Mouse (Mus musculus) forebrain, postnatal 0 days (tissue): ENCODE results near the gene Cyp27a1. TPM values are rescaled to one million over a fixed set of nuclear protein-coding genes. Genes with fewer than 3 reads are reported as not detected.

Experiments
- ATAC-seq: fragments of 200-750 bp; cut with Nextera tagmentation; 2 replicates; pipeline ENCODE4 v1.8.0; 2017; ENCODE audit warnings: mild to moderate bottlenecking, moderate library complexity
- DNase-seq: peaks from one replicate; pipeline ENCODE4 v3.0.0-alpha.2; 2015
- H3K27ac ChIP-seq: fragments of 300-500 bp; sonication (generic); 2 replicates; pipeline ENCODE4 v1.5.1; 2014; ENCODE audit warnings: low read depth, mild to moderate bottlenecking, antibody characterized with exemption, low read length, moderate library complexity, mixed read lengths
- H3K27me3 ChIP-seq: fragments of 300-500 bp; sonication (generic); 2 replicates; pipeline ENCODE4 v1.6.1; 2014; ENCODE audit warnings: mild to moderate bottlenecking, low read length, mixed read lengths; ENCODE audit not compliant: insufficient read depth
- H3K36me3 ChIP-seq: fragments of 300-500 bp; sonication (generic); 2 replicates; pipeline ENCODE4 v1.6.1; 2014; ENCODE audit warnings: mild to moderate bottlenecking, moderate library complexity; ENCODE audit not compliant: insufficient read depth
- H3K4me1 ChIP-seq: fragments of 300-500 bp; sonication (generic); 2 replicates; pipeline ENCODE4 v1.6.1; 2014; ENCODE audit warnings: antibody characterized with exemption; ENCODE audit not compliant: insufficient read depth
- H3K4me2 ChIP-seq: fragments of 300-500 bp; sonication (generic); 2 replicates; pipeline ENCODE4 v1.6.1; 2014; ENCODE audit warnings: low read depth, mild to moderate bottlenecking, moderate library complexity
- H3K4me3 ChIP-seq: fragments of 300-500 bp; sonication (generic); 2 replicates; pipeline ENCODE4 v1.5.1; 2014; ENCODE audit warnings: low read depth, low read length, mixed read lengths
- H3K9ac ChIP-seq: fragments of 300-500 bp; sonication (generic); 2 replicates; pipeline ENCODE4 v1.6.1; 2014; ENCODE audit warnings: mild to moderate bottlenecking
- H3K9me3 ChIP-seq: fragments of 300-500 bp; sonication (generic); 2 replicates; pipeline ENCODE4 v1.6.1; 2016; ENCODE audit warnings: low read length
- CTCF ChIP-seq: sonication (generic); IDR thresholded peaks from 2 replicates; pipeline ENCODE4 v1.5.1; 2016; ENCODE audit warnings: antibody characterized with exemption, control low read depth, low read depth
- whole genome bisulfite sequencing: fragments of 180-500 bp; shearing (Covaris S2); extraction: QIAGEN DNeasy Blood & Tissue Kit; methylation state at CpG from one replicate; pipeline ENCODE4 v1.1.7; 2014; 5-methylcytosine and 5-hydroxymethylcytosine counted together
- polyA plus RNA-seq: library from polyadenylated mRNA; unstranded; fragments of >200 nt; fragmentation: Nextera tagmentation; extraction: Ambion mirVana; gene quantifications from 2 replicates; pipeline ENCODE4 v1.2.1, GENCODE M21; 2015
- total RNA-seq: library from RNA; depleted of rRNA; stranded (reverse); fragments of >200 nt; gene quantifications from 2 replicates; pipeline ENCODE4 v1.2.3, GENCODE M21; 2014

Cyp27a1 gene
- total and polyA plus RNA-seq, 2 experiments from 2014 or later: 1.6 TPM

GRCm38 (mm10) chr1:74750683-74751082 is 37.3 kb downstream of the Cyp27a1 start:
- no peak overlapping the region for H3K9ac ChIP-seq
- H3K9me3 ChIP-seq: no peaks in the 10 kb centered on the region
- H3K27me3 ChIP-seq: peaks cover 11% of the 10 kb centered on the region
- H3K36me3 ChIP-seq: no peaks in the 10 kb centered on the region
- H3K27ac ChIP-seq: no peak overlapping the region
- H3K4me2 ChIP-seq: no peak overlapping the region
- TF ChIP-seq CTCF: no peak
- no peak overlapping the region for H3K4me3 ChIP-seq
- no peak for DNase-seq
- no peaks in the 10 kb centered on the region for H3K4me1 ChIP-seq
- WGBS: 48% methylated on average over 4 of the region's 4 CpGs
- no peak for ATAC-seq

- WGBS: 83% methylated on average over 8 of the region's 8 CpGs
- Histone ChIP-seq H3K27me3 (peaks cover 11% of the 10 kb centered on the region), H3K36me3 (no peaks in the 10 kb centered on the region), H3K27ac (no peak overlapping the region), H3K9me3 (no peaks in the 10 kb centered on the region), H3K4me1 (no peaks in the 10 kb centered on the region), H3K4me3 (no peak overlapping the region), H3K9ac (no peak overlapping the region), H3K4me2 (no peak overlapping the region)
- ATAC-seq (no peak), DNase-seq (no peak)
- TF ChIP-seq CTCF: no peak
Measured at GRCm38 (mm10) chr1:74752150-74752549, 38.8 kb downstream of the Cyp27a1 start.

DNA sequence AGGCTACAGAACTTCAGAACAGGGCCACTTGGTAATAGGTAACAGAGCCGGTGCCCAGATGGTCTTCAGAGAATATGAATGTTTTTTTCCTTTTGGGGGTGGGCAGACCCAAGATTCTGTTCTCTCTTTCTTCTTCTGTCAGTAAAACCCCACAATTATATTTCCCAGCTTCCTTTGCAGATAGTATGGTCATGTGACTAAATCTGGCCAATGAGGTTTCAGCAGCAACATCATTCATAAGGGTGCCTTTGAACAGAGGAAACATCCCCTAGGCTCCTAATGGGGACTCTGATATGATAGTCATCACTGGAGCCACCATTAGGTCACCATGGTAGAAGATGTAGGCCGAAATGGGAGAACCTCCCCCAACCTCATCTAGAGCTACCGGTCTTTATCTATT is 39.5 kb downstream of the Cyp27a1 start:
- 94% methylated on average over 3 of the region's 3 CpGs for WGBS
- Histone ChIP-seq H3K4me1 (no peaks in the 10 kb centered on the region), H3K27me3 (peaks cover 11% of the 10 kb centered on the region), H3K27ac (no peak overlapping the region), H3K4me3 (no peak overlapping the region), H3K4me2 (no peak overlapping the region), H3K9me3 (no peaks in the 10 kb centered on the region), H3K36me3 (no peaks in the 10 kb centered on the region), H3K9ac (no peak overlapping the region)
- DNase-seq: no peak
- no peak for TF ChIP-seq CTCF
- no peak for ATAC-seq

GRCm38 (mm10) chr1:74753266-74753974 is 40.0 kb downstream of the Cyp27a1 start:
- 91% methylated on average over 8 of the region's 8 CpGs for WGBS
- no peak for DNase-seq
- H3K27me3 ChIP-seq: peaks cover 9% of the 10 kb centered on the region
- no peak overlapping the region for H3K4me2 ChIP-seq
- no peaks in the 10 kb centered on the region for H3K9me3 ChIP-seq
- H3K4me1 ChIP-seq: no peaks in the 10 kb centered on the region
- H3K4me3 ChIP-seq: no peak overlapping the region
- no peak for TF ChIP-seq CTCF
- H3K36me3 ChIP-seq: no peaks in the 10 kb centered on the region
- no peak overlapping the region for H3K27ac ChIP-seq
- no peak overlapping the region for H3K9ac ChIP-seq
- ATAC-seq: no peak

DNA sequence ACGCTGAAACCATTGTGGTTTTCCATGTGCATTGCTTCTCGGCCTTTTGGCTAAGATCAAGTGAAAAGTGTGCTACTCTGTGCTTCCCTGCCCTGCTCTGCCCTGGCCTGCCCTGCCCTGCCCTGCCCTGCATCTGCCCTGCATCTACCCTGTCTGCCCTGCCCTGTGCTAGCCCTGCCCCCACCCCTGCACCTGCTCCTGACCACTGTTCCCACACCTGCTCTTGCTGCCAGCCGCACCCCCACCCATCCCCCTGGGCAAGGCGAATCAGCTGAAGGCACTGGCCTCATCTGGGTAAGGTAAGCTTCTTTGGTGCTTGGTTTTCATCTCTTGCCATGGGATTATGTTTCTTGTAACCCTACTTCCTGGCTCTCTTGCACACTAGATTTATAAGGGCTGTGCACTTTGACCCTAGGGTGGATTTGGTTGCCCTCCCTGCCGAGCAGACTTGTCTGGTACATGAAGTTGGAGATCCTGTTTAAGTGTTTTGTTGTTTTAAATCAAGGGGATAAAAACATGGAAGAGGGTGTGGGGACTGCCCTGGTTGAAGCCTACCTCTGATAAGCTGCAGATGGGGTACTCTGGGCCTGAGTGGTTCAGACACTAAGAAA is 40.9 kb downstream of the Cyp27a1 start:
- WGBS: 73% methylated on average over 5 of the region's 5 CpGs
- TF ChIP-seq CTCF: no peak
- Histone ChIP-seq H3K9ac (no peak overlapping the region), H3K4me3 (no peak overlapping the region), H3K4me1 (no peaks in the 10 kb centered on the region), H3K9me3 (no peaks in the 10 kb centered on the region), H3K36me3 (no peaks in the 10 kb centered on the region), H3K4me2 (no peak overlapping the region), H3K27ac (no peak overlapping the region), H3K27me3 (peaks cover 1% of the 10 kb centered on the region; the same call in 1 of the 2 replicates)
- no peak for ATAC-seq
- no peak for DNase-seq

DNA sequence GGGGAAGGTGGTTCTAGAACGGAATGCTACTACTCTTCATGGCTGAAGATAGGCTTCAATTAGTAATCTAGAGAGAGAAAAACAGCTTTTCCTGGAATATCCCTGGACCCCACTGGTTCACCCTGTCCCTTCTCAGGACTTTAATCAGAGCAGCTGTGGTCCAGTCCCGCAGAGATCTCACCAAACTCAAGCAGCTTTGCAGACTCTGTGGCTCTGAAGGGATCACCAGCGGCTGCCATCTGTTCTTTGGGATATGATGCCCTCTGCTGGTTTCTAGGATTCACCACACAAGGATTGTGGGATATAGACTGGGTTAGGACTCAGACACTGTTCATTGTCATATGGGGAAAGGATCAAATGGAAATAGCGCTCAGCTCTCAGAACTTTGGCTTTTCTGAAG is 46.4 kb downstream of the Cyp27a1 start:
- peak; percentile 67 for TF ChIP-seq CTCF
- H3K4me3 ChIP-seq: no peak overlapping the region
- no peaks in the 10 kb centered on the region for H3K9me3 ChIP-seq
- no peaks in the 10 kb centered on the region for H3K36me3 ChIP-seq
- peak; percentile 52 for DNase-seq
- H3K27ac ChIP-seq: no peak overlapping the region
- no peaks in the 10 kb centered on the region for H3K4me1 ChIP-seq
- no peak overlapping the region for H3K9ac ChIP-seq
- no peak overlapping the region for H3K4me2 ChIP-seq
- 31% methylated on average over 4 of the region's 4 CpGs for WGBS
- H3K27me3 ChIP-seq: no peaks in the 10 kb centered on the region; the same call in 1 of the 2 replicates
- ATAC-seq: no peak

- Histone ChIP-seq H3K4me3 (no peak overlapping the region), H3K4me1 (no peaks in the 10 kb centered on the region), H3K9me3 (no peaks in the 10 kb centered on the region), H3K4me2 (no peak overlapping the region), H3K27me3 (no peaks in the 10 kb centered on the region; the same call in none of the 2 replicates), H3K9ac (no peak overlapping the region), H3K36me3 (no peaks in the 10 kb centered on the region), H3K27ac (no peak overlapping the region)
- ATAC-seq (no peak), DNase-seq (peak; percentile 78)
- 6% methylated on average over 6 of the region's 6 CpGs for WGBS
- TF ChIP-seq CTCF: peak; percentile 69
Measured at GRCm38 (mm10) chr1:74763081-74763480, 49.7 kb downstream of the Cyp27a1 start.
